In the genomic region with DNA sequence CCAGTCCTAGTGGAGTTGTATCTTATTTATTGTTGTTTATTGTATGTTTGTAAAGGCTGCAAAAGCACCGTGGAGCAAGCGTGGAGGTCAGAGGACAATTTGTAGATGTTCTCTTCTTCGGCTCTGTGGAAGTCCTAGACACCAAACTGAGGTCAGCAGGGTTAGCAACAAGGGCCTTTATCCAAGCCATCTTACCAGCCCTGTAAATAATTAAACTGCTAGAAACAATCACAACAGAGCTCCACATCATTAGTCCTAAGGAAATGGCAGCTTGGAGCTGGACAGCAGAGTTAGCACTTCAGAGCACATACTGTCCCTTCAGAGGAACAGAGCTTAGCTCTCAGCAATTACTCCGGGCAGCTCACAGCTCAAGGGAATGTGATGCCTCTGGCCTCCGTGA, we compare ENCODE assay signal across 11 mouse cellular contexts.
"Had no signal": no experiment of that assay in that cellular context is flagged by ENCODE, and none has a peak within 500 bp of the region (broad histone marks: within the 10 kb centered on the region; RNA-seq: fewer than 3 reads in every experiment).

No protein-coding gene starts in this region.

- H3K4me3 ChIP-seq: left cerebral cortex, adult 2 months; limb, embryonic 15.5 days; midbrain, embryonic 13.5 days had no signal

- H3K27ac ChIP-seq: left cerebral cortex, adult 2 months; limb, embryonic 15.5 days; liver, embryonic 14.5 days; midbrain, embryonic 13.5 days; stomach, postnatal 0 days had no signal

- H3K9me3 ChIP-seq: limb, embryonic 15.5 days; midbrain, embryonic 13.5 days had no signal

- H3K4me2 ChIP-seq: limb, embryonic 15.5 days; midbrain, embryonic 13.5 days had no signal

- H3K27me3 ChIP-seq: limb, embryonic 15.5 days; midbrain, embryonic 13.5 days had no signal

- DNase-seq: lung, adult 18-20 months; right cerebral cortex, adult 18-20 months; thymus, adult 18-20 months; thymus, postnatal 14 days had no signal

- H3K9ac ChIP-seq: limb, embryonic 15.5 days; liver, embryonic 14.5 days; midbrain, embryonic 13.5 days had no signal

- H3K36me3 ChIP-seq: midbrain, embryonic 13.5 days had no signal

- ATAC-seq: hindbrain, embryonic 16.5 days; inflammation-experienced regulatory T-cells, adult 6 months; midbrain, embryonic 13.5 days had no signal
